Mouse (Mus musculus) cortical plate, adult 2 months (tissue): Measurements from ENCODE around the gene Usp24.

ENCODE experiments used
- CTCF ChIP-seq: fragments of 200-500 bp; IDR thresholded peaks from 2 replicates; pipeline ENCODE4 v1.5.1; 2011; ENCODE audit warnings: mild to moderate bottlenecking, control low read depth, low read length; ENCODE audit not compliant: insufficient read depth; ENCODE audit errors: extremely low read depth
- POLR2A ChIP-seq: fragments of 200-500 bp; IDR thresholded peaks from 2 replicates; pipeline ENCODE4 v1.6.1; 2011; ENCODE audit warnings: mild to moderate bottlenecking, low read length, control low read depth; ENCODE audit not compliant: insufficient read depth; ENCODE audit errors: extremely low read depth

GRCm38 (mm10) chr4:106301346-106301745, 14.7 kb upstream of the Usp24 start:
- TF ChIP-seq POLR2A (no peak), CTCF (no peak)
